Mouse (Mus musculus) lung, postnatal 0 days (tissue): ENCODE results near the gene Herpud2.

Experiments
- CTCF ChIP-seq: IDR thresholded peaks from 2 replicates; pipeline ENCODE4 v1.5.1; 2016; ENCODE audit warnings: antibody characterized with exemption, mild to moderate bottlenecking
- EP300 ChIP-seq: IDR thresholded peaks from 2 replicates; pipeline ENCODE4 v1.6.1; 2016; ENCODE audit warnings: antibody characterized with exemption, mild to moderate bottlenecking, control low read depth

- TF ChIP-seq CTCF (no peak), EP300 (no peak)
Observed at GRCm38 (mm10) chr9:25138900-25139299, 12.7 kb downstream of the Herpud2 start.
